Mouse (Mus musculus): ENCODE measurements around the gene Pakap.
A peak's percentile ranks its signal among the peaks of the same experiment; 100 is the strongest.

The Pakap gene

GRCm38 (mm10) chr4:57567666-57568206 is at the start of gene Pakap:
Gene Pakap (plus strand): TSS chr4:57568179.
- peak; percentile 4 for DNase-seq (ENCODE audit: low read depth)

- DNase-seq (ENCODE audit: low read depth), result no peak
These were observed 44.5 kb upstream of the Pakap start for GRCm38 (mm10) chr4:57523456-57523855.

- DNase-seq (ENCODE audit: low read depth), result no peak
These were observed 43.5 kb upstream of the Pakap start for GRCm38 (mm10) chr4:57524461-57524860.

GRCm38 (mm10) chr4:57525221-57526011 is 42.6 kb upstream of the Pakap start:
- DNase-seq (ENCODE audit: low read depth), result no peak

- DNase-seq (ENCODE audit: low read depth), result no peak
These were observed 39.7 kb upstream of the Pakap start for GRCm38 (mm10) chr4:57528296-57528695.

- DNase-seq (ENCODE audit: low read depth), result no peak
These were observed 34.3 kb upstream of the Pakap start for GRCm38 (mm10) chr4:57533686-57534085.

GRCm38 (mm10) chr4:57534232-57534631 is 33.7 kb upstream of the Pakap start:
- no peak for DNase-seq (ENCODE audit: low read depth)

GRCm38 (mm10) chr4:57535087-57535486 is 32.9 kb upstream of the Pakap start:
- DNase-seq (ENCODE audit: low read depth), result no peak

GRCm38 (mm10) chr4:57538029-57538688 is 29.8 kb upstream of the Pakap start:
- DNase-seq (ENCODE audit: low read depth), result no peak

- DNase-seq (ENCODE audit: low read depth), result no peak
These were observed 24.2 kb upstream of the Pakap start for GRCm38 (mm10) chr4:57543692-57544256.

- no peak for DNase-seq (ENCODE audit: low read depth)
These were observed 20.2 kb upstream of the Pakap start for GRCm38 (mm10) chr4:57547785-57548184.

- no peak for DNase-seq (ENCODE audit: low read depth)
These were observed 17.8 kb upstream of the Pakap start for GRCm38 (mm10) chr4:57550216-57550615.

GRCm38 (mm10) chr4:57557102-57557501 is 10.9 kb upstream of the Pakap start:
- DNase-seq (ENCODE audit: low read depth), result no peak

- DNase-seq (ENCODE audit: low read depth), result no peak
These were observed 8.5 kb upstream of the Pakap start for GRCm38 (mm10) chr4:57559438-57559837.

- DNase-seq (ENCODE audit: low read depth), result no peak
These were observed 8.0 kb upstream of the Pakap start for GRCm38 (mm10) chr4:57560010-57560409.

GRCm38 (mm10) chr4:57561055-57561454 is 6.9 kb upstream of the Pakap start:
- DNase-seq (ENCODE audit: low read depth), result no peak

GRCm38 (mm10) chr4:57565283-57565682 is 2.7 kb upstream of the Pakap start:
- no peak for DNase-seq (ENCODE audit: low read depth)

- no peak for DNase-seq (ENCODE audit: low read depth)
These were observed 2.2 kb upstream of the Pakap start for GRCm38 (mm10) chr4:57565811-57566210.

- DNase-seq (ENCODE audit: low read depth), result no peak
These were observed 489 bp downstream of the Pakap start for GRCm38 (mm10) chr4:57568268-57569068.

GRCm38 (mm10) chr4:57569069-57569355 is 1.0 kb downstream of the Pakap start:
- DNase-seq (ENCODE audit: low read depth), result no peak

GRCm38 (mm10) chr4:57569711-57570110 is 1.7 kb downstream of the Pakap start:
- no peak for DNase-seq (ENCODE audit: low read depth)

- DNase-seq (ENCODE audit: low read depth), result no peak
These were observed 2.2 kb downstream of the Pakap start for GRCm38 (mm10) chr4:57570229-57570628.
